Mouse (Mus musculus) large intestine, adult 2 months (tissue): ENCODE measurements at regions not wholly inside any gene's neighbourhood (a gene's known extent, or its start where the extent isn't known, plus 50 kb on each side); places are given as distances from the start of the nearest gene placed in this dataset.
"Not testable (repeated sequence)": the region's sequence is repeated elsewhere in the genome, so short reads cannot be mapped to it uniquely, and the experiment has no call there.

Source experiments
- DNase-seq: peaks from one replicate; pipeline ENCODE4 v3.0.0-alpha.2; 2012; ENCODE audit warnings: low read depth, low spot score
- WGBS: fragments of 180-500 bp; shearing (Covaris S2); methylation state at CpG from one replicate; pipeline ENCODE4 v1.1.7; 2018; 5-methylcytosine and 5-hydroxymethylcytosine counted together

DNA sequence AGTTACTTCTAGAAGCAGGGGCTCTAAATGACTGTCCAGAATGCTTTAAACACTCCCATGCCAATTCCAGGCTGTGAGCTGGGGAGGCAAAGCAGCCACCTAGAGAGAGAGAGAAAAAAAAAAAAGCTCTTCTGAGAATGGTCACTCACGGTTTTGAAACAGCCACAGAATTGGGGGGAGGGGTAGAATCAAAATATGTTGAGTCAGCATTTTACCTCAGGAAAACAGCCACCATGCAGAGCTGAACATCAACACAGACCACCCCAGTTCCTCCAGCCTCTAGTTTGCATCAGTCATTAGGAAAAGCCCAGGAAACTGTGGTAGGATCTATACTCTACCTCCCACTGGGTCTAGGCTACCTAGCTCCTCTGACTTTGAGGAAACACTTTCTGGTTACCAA is 124.1 kb upstream of the Gm5150 start:
- no peak for DNase-seq
- WGBS: 54% methylated on average over 1 of the region's 1 CpGs

DNA sequence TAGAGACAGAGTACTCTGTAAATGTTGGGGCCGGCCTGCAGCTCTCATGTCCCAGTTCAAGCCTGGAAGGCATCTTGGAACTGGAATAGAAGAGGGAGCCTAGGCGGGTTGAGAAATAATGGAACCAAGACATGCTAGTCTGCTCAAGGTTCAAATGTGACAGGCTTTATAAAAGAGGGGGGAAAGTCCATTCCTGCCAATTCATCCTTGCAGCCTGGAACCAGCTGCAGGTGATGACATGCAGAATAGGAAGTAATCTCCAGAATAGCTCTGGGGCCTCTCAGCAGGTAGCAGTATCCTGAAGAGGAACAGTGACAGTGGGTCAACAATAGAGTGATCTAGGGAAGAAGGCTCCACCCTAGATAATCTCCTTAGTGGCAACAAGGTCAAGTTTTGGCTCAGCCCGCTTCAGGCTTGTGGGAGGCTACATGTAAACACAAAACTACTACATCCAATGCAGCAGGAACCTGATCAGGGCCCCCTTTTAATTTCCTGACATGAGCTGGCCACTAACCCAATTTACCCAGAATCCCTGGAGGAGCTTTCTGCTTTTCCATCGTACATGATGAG is 119.2 kb upstream of the Gm5150 start:
- DNase-seq: not testable (repeated sequence)
- 55% methylated on average over 4 of the region's 4 CpGs for WGBS

DNA sequence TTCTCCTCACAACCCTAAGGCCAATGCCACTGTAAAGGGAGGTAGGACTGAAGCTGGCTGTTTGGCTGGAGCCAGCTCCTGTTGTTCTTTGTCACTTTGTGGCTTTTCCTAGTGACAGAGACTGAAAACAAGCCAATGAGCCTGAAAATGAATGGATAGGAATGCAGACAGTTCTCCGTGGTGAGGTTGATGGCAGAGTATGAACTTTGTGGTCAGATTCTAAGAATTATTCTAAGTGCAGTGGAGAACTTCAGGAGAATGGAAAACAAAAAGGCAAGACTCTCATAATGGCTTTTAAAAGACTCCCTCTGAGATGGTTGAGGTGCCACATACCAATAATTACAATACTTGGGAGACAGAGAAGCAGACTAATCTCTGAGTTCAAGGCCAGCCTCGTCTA is 109.7 kb upstream of the Gm5150 start:
- no peak for DNase-seq
- 50% methylated on average over 2 of the region's 2 CpGs for WGBS

GRCm38 (mm10) chr3:16107492-16107891 is 101.3 kb upstream of the Gm5150 start:
- no peak for DNase-seq
- 71% methylated on average over 1 of the region's 1 CpGs for WGBS

DNA sequence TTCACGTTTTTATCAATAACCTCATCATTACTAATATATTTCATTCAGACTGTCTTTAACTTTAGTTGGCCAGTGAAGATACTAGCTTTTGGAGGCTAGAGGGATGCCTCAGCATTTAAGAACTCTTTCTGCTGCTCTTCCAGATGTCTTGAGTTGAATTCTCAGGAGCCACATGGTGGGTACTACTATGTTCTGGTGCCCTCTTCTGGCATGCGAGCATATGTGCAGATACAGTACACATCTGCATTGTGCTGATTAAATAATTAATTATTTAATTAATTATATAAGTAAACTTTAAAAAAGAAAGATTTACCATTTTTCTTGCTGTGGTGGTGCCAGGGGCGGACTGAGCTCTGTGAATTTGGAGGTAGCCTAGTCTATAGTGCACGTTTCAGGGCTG is 98.8 kb upstream of the Gm5150 start:
- WGBS: 62% methylated on average over 4 of the region's 4 CpGs
- DNase-seq: no peak

- DNase-seq: no peak
- WGBS: 65% methylated on average over 1 of the region's 1 CpGs
These were observed 96.9 kb upstream of the Gm5150 start for GRCm38 (mm10) chr3:16103180-16103579.

- DNase-seq: peak; percentile 4
- 9% methylated on average over 1 of the region's 1 CpGs for WGBS
These were observed 80.3 kb upstream of the Gm5150 start for GRCm38 (mm10) chr3:16086550-16086949.

GRCm38 (mm10) chr3:16085288-16085687 is 79.1 kb upstream of the Gm5150 start:
- DNase-seq: no peak
- WGBS: 27% methylated on average over 3 of the region's 3 CpGs

DNA sequence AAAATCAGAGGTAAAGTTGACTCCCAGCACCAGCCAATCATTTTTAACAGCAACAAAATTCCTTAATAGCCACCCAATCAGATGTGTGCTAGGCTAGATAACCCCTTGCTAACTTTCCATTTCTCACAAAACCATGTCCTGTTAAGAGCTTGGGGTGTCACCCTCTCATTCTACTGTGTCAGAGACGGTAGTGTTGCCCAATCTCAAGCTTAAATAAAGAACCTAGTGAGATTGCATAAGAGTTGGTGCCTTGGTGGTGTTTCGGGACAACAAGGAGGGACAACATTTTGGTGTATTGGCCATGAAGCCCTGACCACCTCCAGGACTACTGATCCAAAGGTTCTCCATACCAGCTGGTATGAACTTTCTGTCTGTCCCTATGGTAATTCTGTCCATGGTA is 72.9 kb upstream of the Gm5150 start:
- WGBS: 73% methylated on average over 2 of the region's 2 CpGs
- no peak for DNase-seq

DNA sequence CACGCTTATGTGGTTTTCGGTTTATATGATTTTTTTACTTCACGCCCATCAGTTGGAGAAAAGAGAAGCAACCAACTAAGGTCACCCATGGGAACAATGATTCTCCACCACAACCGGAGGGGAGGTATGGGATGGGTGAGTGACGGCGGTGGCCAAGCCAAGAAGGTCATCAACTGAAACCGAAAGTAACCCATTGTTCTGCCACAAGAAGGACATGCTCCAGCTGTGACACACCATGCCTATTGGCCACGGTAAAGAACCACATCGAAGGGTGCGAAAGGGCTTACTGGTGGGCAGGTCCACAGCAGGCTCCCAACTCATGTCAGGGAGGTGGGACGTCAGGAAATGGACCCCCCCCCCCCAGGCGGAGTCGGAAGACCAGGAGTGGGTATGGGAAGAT is 65.7 kb upstream of the Gm5150 start:
- no peak for DNase-seq
- 89% methylated on average over 13 of the region's 13 CpGs for WGBS

- WGBS: 77% methylated on average over 1 of the region's 1 CpGs
- no peak for DNase-seq
These were observed 64.7 kb upstream of the Gm5150 start for GRCm38 (mm10) chr3:16070963-16071362.

DNA sequence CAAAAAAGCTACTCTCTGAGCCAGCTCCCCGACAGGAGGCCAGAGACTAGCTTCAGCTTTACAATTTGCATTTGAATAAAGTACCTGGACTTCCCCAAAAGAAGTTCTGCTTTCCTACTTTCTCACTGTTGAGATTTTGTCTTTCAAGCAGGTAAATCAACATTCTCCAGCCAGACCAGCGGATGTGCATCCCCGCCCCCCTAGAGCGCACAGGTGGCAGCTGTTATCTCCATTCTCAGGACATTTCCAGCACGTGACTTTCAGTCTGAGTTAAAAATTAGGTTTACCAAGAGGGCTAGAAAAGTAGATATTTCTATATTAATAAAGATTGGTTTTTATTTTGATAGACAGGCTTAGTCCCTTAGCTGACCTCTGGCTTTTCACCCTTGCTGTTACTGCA is 51.5 kb upstream of the Gm5150 start:
- WGBS: 72% methylated on average over 5 of the region's 5 CpGs
- not testable (repeated sequence) for DNase-seq
